Comparison of ENCODE assay signal across 8 mouse cellular contexts in genomic region chr10:75439211-75439811, GRCm38 (mm10). TPM values are rescaled to one million over a fixed set of nuclear protein-coding genes. Genes with fewer than 3 reads are reported as not detected.
DNase-seq lines count a peak whose midpoint lies in the region; TF ChIP-seq lines count a peak whose summit lies in the region.

No protein-coding gene starts in this region.

- no peaks in the 10 kb centered on the region for H3K9me3 ChIP-seq in midbrain, embryonic 10.5 days (replicated peaks)

- H3K36me3 ChIP-seq in midbrain, embryonic 10.5 days: no peaks in the 10 kb centered on the region

- H3K27me3 ChIP-seq in cerebellum, adult 2 months (ENCODE audit: control insufficient read depth, insufficient read depth, low read length): no peaks in the 10 kb centered on the region
- H3K27me3 ChIP-seq in midbrain, embryonic 10.5 days (ENCODE audit: low read depth, poor library complexity, severe bottlenecking): 0 out of 2 replicates have a peak, but pooled peaks cover 5% of the 10 kb centered on the region

- DNase-seq in cerebellum, adult 11 months: peak; percentile 20
- no peak for DNase-seq in cerebellum, adult 11-12 months
- DNase-seq in 416B (ENCODE audit: low read depth): peak; percentile 43
- DNase-seq in cerebellum, adult 2 months: peak; percentile 30 to 43
- DNase-seq in frontal cortex, postnatal 36 days (ENCODE audit: low spot score in 2 of 2): peak; percentile 30 to 45
- DNase-seq in layer of hippocampus, adult 18-20 months (ENCODE audit: low spot score in 2 of 2): peak; percentile 39 to 57
- DNase-seq in midbrain, embryonic 10.5 days (ENCODE audit: low spot score): peak; percentile 54
- DNase-seq in testis, postnatal 10 days (ENCODE audit: low spot score): peak; percentile 65

- TF ChIP-seq CTCF in cerebellum, adult 2 months (IDR thresholded peaks at IDR 0.05; ENCODE audit: borderline replicate concordance, insufficient read depth, low read depth, low read length): peak; percentile 80

- no peak overlapping the region for H3K27ac ChIP-seq in cerebellum, adult 2 months (ENCODE audit: insufficient read depth, low read length)
- H3K27ac ChIP-seq in midbrain, embryonic 10.5 days (replicated peaks): peak overlapping the region; percentile 73

- H3K4me3 ChIP-seq in cerebellum, adult 2 months (replicated peaks; ENCODE audit: insufficient read depth, low read depth, low read length): no peak overlapping the region
- no peak overlapping the region for H3K4me3 ChIP-seq in midbrain, embryonic 10.5 days

- WGBS in cerebellum, adult 2 months: 24% methylated on average over 7 of the region's 7 CpGs
- WGBS in midbrain, embryonic 10.5 days: 57% methylated on average over 7 of the region's 7 CpGs

- no peaks in the 10 kb centered on the region; the same call in 1 of the 2 replicates for H3K4me1 ChIP-seq in cerebellum, adult 2 months (ENCODE audit: control insufficient read depth, insufficient read depth, low read length)
- H3K4me1 ChIP-seq in midbrain, embryonic 10.5 days: peaks cover 12% of the 10 kb centered on the region

- TF ChIP-seq POLR2A in cerebellum, adult 2 months (IDR thresholded peaks at IDR 0.05; ENCODE audit: borderline replicate concordance, insufficient read depth, low read length): no peak

RNA-seq across cellular contexts. Expression of gene Upb1, which starts 38.4 kb away (rescaled TPM):
- 0.20 and 0.33 TPM in 2 replicates for polyA plus RNA-seq in cerebellum, adult 2 months (2012; rRNA removed)
- total RNA-seq in layer of hippocampus, adult 18-20 months (2021): under 1 TPM in 1 of 2 experiments, not detected in 1; 0.48 TPM
- not detected in 2 replicates for polyA plus RNA-seq in midbrain, embryonic 10.5 days (2016; fragmentation: Nextera tagmentation; extraction: Ambion mirVana)
